Mouse (Mus musculus) ES-Bruce4 (cell line): ENCODE data around the gene Zfp367. TPM values are rescaled to one million over a fixed set of nuclear protein-coding genes. Genes with fewer than 3 reads are reported as not detected.

Experiments used
- H3K27ac ChIP-seq: 2 replicates; pipeline ENCODE4 v1.5.1; 2012; ENCODE audit warnings: low read length, inconsistent platforms; ENCODE audit not compliant: insufficient read depth
- H3K27me3 ChIP-seq: 2 replicates; pipeline ENCODE4 v1.6.1; 2012; ENCODE audit warnings: mild to moderate bottlenecking, low read length, inconsistent platforms; ENCODE audit not compliant: control insufficient read depth, poor library complexity, insufficient read depth, severe bottlenecking
- H3K36me3 ChIP-seq: 2 replicates; pipeline ENCODE4 v1.6.1; 2012; ENCODE audit warnings: inconsistent platforms, mild to moderate bottlenecking, low read length, moderate library complexity; ENCODE audit not compliant: control insufficient read depth, poor library complexity, insufficient read depth, severe bottlenecking
- H3K4me1 ChIP-seq: one replicate; pipeline ENCODE4 v1.8.1; 2011; ENCODE audit warnings: low read length; ENCODE audit not compliant: control insufficient read depth, insufficient read depth
- H3K4me3 ChIP-seq: 2 replicates; pipeline ENCODE4 v1.5.1; 2011; ENCODE audit warnings: low read depth, mild to moderate bottlenecking, low read length
- H3K9ac ChIP-seq: 2 replicates; pipeline ENCODE4 v1.6.1; 2012; ENCODE audit warnings: low read depth, mild to moderate bottlenecking, inconsistent platforms; ENCODE audit not compliant: poor library complexity, severe bottlenecking
- H3K9me3 ChIP-seq: replicated peaks from 2 replicates; pipeline ENCODE4 v1.6.1; 2012; ENCODE audit warnings: mild to moderate bottlenecking, low read length, inconsistent platforms; ENCODE audit not compliant: control insufficient read depth, poor library complexity, insufficient read depth, severe bottlenecking
- CTCF ChIP-seq: IDR thresholded peaks from one replicate; pipeline ENCODE4 v1.8.1; 2011; ENCODE audit warnings: low read depth, low read length
- EP300 ChIP-seq: IDR thresholded peaks from 2 replicates; pipeline ENCODE4 v1.6.1; 2011; ENCODE audit warnings: low read depth, low read length; ENCODE audit not compliant: insufficient read depth
- POLR2A ChIP-seq: IDR thresholded peaks from one replicate; pipeline ENCODE4 v1.8.1; 2011; ENCODE audit warnings: low read length; ENCODE audit not compliant: insufficient read depth
- polyA plus RNA-seq: library from polyadenylated mRNA; stranded (reverse); fragments of >200 nt; gene quantifications from 2 replicates; pipeline ENCODE4 v1.2.4, GENCODE M21; 2011; ENCODE audit warnings: low read depth; ENCODE audit not compliant: missing spikeins, insufficient read depth, insufficient read length

Gene Zfp367
- polyA plus RNA-seq, 1 experiment, result 32.2 TPM

GRCm38 (mm10) chr13:64180300-64180699 is 27.3 kb upstream of the Zfp367 start:
- Histone ChIP-seq H3K9ac (no peak overlapping the region), H3K27me3 (no peaks in the 10 kb centered on the region), H3K4me1 (no peaks in the 10 kb centered on the region), H3K4me3 (no peak overlapping the region), H3K27ac (no peak overlapping the region; the same call in 1 of the 2 replicates), H3K36me3 (no peaks in the 10 kb centered on the region), H3K9me3 (no peaks in the 10 kb centered on the region)
- no peak for TF ChIP-seq CTCF
- no peak for TF ChIP-seq POLR2A
- TF ChIP-seq EP300, result no peak

GRCm38 (mm10) chr13:64178746-64179652 is 26.0 kb upstream of the Zfp367 start:
- Histone ChIP-seq H3K27ac (no peak overlapping the region), H3K9ac (no peak overlapping the region), H3K4me3 (no peak overlapping the region), H3K9me3 (no peaks in the 10 kb centered on the region), H3K36me3 (no peaks in the 10 kb centered on the region), H3K4me1 (no peaks in the 10 kb centered on the region), H3K27me3 (no peaks in the 10 kb centered on the region)
- TF ChIP-seq CTCF, result no peak
- TF ChIP-seq POLR2A, result no peak
- no peak for TF ChIP-seq EP300

GRCm38 (mm10) chr13:64178000-64178399 is 25.0 kb upstream of the Zfp367 start:
- H3K4me3 ChIP-seq, result no peak overlapping the region
- no peak overlapping the region for H3K9ac ChIP-seq
- H3K9me3 ChIP-seq, result 0 out of 2 replicates have a peak, but pooled peaks cover 2% of the 10 kb centered on the region
- TF ChIP-seq CTCF, result no peak
- TF ChIP-seq EP300, result no peak
- TF ChIP-seq POLR2A, result no peak
- H3K27ac ChIP-seq, result no peak overlapping the region
- no peaks in the 10 kb centered on the region for H3K36me3 ChIP-seq
- no peaks in the 10 kb centered on the region for H3K27me3 ChIP-seq
- H3K4me1 ChIP-seq, result no peaks in the 10 kb centered on the region

GRCm38 (mm10) chr13:64169746-64170145 is 16.7 kb upstream of the Zfp367 start:
- no peak overlapping the region for H3K4me3 ChIP-seq
- peaks cover 72% of the 10 kb centered on the region for H3K9me3 ChIP-seq
- H3K9ac ChIP-seq, result no peak overlapping the region
- no peaks in the 10 kb centered on the region for H3K27me3 ChIP-seq
- H3K36me3 ChIP-seq, result no peaks in the 10 kb centered on the region
- H3K27ac ChIP-seq, result no peak overlapping the region
- no peaks in the 10 kb centered on the region for H3K4me1 ChIP-seq
- TF ChIP-seq EP300 (no peak), POLR2A (no peak), CTCF (no peak)

GRCm38 (mm10) chr13:64163147-64163715 is 10.2 kb upstream of the Zfp367 start:
- Histone ChIP-seq H3K36me3 (no peaks in the 10 kb centered on the region), H3K27me3 (0 out of 2 replicates have a peak, but pooled peaks cover 3% of the 10 kb centered on the region), H3K4me1 (no peaks in the 10 kb centered on the region), H3K27ac (no peak overlapping the region), H3K4me3 (no peak overlapping the region; the same call in 1 of the 2 replicates), H3K9me3 (peaks cover 43% of the 10 kb centered on the region), H3K9ac (no peak overlapping the region)
- TF ChIP-seq POLR2A (no peak), EP300 (no peak), CTCF (no peak)

GRCm38 (mm10) chr13:64162626-64163025 is 9.6 kb upstream of the Zfp367 start:
- no peak for TF ChIP-seq POLR2A
- no peak for TF ChIP-seq EP300
- no peak for TF ChIP-seq CTCF
- Histone ChIP-seq H3K4me3 (peak overlapping the region; percentile 69), H3K27ac (no peak overlapping the region), H3K4me1 (no peaks in the 10 kb centered on the region), H3K27me3 (0 out of 2 replicates have a peak, but pooled peaks cover 3% of the 10 kb centered on the region), H3K9ac (peak overlapping the region; percentile 89), H3K36me3 (no peaks in the 10 kb centered on the region), H3K9me3 (peaks cover 38% of the 10 kb centered on the region)
